Mouse (Mus musculus): Measurements from ENCODE around the gene Oard1.

DNA sequence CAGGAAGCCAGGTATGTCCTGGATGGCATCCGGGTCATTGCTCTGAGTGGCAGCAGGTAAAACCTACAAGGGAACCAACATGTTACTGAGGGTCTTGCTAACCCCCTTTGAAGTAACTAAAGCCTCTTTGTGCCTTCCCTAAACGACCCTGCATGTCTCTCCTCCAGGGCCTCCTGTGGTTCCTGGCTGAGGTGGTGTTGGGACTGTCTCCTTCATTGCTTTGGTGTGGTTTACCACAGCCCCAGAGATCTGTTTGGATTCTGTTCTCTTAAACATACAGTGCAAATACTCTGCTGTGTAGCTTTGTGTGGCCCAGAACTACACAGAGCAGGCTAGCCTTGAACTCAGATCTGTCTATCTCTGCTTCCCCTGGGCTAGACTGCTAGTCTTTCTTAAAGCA, 9.8 kb downstream of the Oard1 start:
- TF ChIP-seq CTCF (IDR thresholded peaks at IDR 0.05; ENCODE audit: low read depth, low read length): no peak
- no peak for TF ChIP-seq POLR2A (IDR thresholded peaks at IDR 0.05; ENCODE audit: borderline replicate concordance, low read depth, low read length)

All from bone marrow macrophage, adult 2 months (primary cell).